In the genomic region with DNA sequence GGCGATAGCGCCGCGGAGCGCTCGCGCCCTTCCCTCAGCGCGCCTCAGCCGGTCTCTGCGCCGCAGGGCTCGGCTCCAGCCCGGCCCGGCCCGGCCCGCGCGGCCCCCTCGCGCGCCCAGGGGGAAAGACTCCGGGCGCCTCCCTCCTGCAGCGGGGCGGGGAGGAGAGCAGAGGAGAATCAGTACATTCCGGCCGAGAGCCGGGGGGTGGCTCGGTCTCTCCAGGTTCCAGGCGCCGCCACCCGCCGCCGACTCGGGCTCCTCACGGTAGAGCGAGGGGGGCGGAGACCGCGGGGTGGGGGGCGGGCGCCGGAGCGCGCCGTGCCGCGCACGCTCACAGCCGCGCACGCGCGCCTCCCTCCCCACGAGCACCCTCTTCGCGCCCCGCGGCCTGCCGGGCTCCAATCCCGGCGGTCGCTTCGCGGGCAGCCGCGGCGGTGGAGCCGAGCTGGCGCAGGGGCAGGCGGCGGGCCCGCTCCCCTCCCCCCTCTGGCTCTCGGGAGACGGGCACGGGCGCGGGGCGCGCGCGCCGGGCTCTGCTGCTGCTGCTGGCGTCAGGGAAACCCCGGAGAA, we compare ENCODE assay signal across 8 mouse cellular contexts. TPM values are rescaled to one million over a fixed set of nuclear protein-coding genes. Genes with fewer than 3 reads are reported as not detected.
DNase-seq lines count a peak whose midpoint lies in the region; ATAC-seq lines count a peak whose summit lies in the region.

A gene (minus strand): TSS at position 283 of the 573 bp plus-strand sequence.

- H3K27me3 ChIP-seq in hindbrain, embryonic 13.5 days = no peaks in the 10 kb centered on the region

- H3K9me3 ChIP-seq in hindbrain, embryonic 13.5 days = no peaks in the 10 kb centered on the region

- peak; percentile 95 for ATAC-seq in hindbrain, embryonic 13.5 days (ENCODE audit: low FRiP score)

- H3K4me2 ChIP-seq in hindbrain, embryonic 13.5 days = peak within 1 kb of the TSS; percentile 83

- H3K9ac ChIP-seq in hindbrain, embryonic 13.5 days = peak within 1 kb of the TSS; percentile 94

- peak; percentile 92 for DNase-seq in NIH3T3 (ENCODE audit: low read depth)
- DNase-seq in cerebellum, postnatal 10 days = peak; percentile 97 to 98
- peak; percentile 84 to 87 for DNase-seq in frontal cortex, postnatal 25 days (ENCODE audit: low spot score in 2 of 2)
- DNase-seq in layer of hippocampus, postnatal 25 days (ENCODE audit: extremely low spot score in 1 of 2, low spot score in 1 of 2) = peak; percentile 86 to 94
- DNase-seq in lung, postnatal 10 days = peak; percentile 92
- DNase-seq in right cerebral cortex, postnatal 14 days = peak; percentile 97
- peak; percentile 90 for DNase-seq in yolk sac, embryonic 10.5 days (ENCODE audit: low spot score)

- H3K36me3 ChIP-seq in hindbrain, embryonic 13.5 days = no peaks in the 10 kb centered on the region

- under 1% methylated on average over 53 of the region's 86 CpGs for WGBS in hindbrain, embryonic 13.5 days

- H3K27ac ChIP-seq in hindbrain, embryonic 13.5 days = peak within 1 kb of the TSS; percentile 100

- H3K4me1 ChIP-seq in hindbrain, embryonic 13.5 days (replicated peaks) = peaks cover 34% of the 10 kb centered on the region

- H3K4me3 ChIP-seq in hindbrain, embryonic 13.5 days = peak within 1 kb of the TSS; percentile 88

RNA-seq across cellular contexts. Expression of the gene that starts here (rescaled TPM):
- polyA plus RNA-seq in hindbrain, embryonic 13.5 days (2015; fragmentation: Nextera tagmentation; extraction: Ambion mirVana) = 36.5 and 39.1 TPM in 2 replicates
- total RNA-seq in layer of hippocampus, postnatal 25 days (2021) = 10 to 100 TPM; 86.9 to 88.5 TPM

Comparison
In these comparisons a context has a peak if more than half of its experiments do, and no peak if none do; other contexts are left out.
1. Peak in every context shown above with its lines: DNase-seq, ATAC-seq, H3K4me3 ChIP-seq and H3K27ac ChIP-seq.